Mouse (Mus musculus) erythroid progenitor cell, adult 5-6 weeks (primary cell): ENCODE measurements around the gene Chchd4. TPM values are rescaled to one million over a fixed set of nuclear protein-coding genes. Genes with fewer than 3 reads are reported as not detected.
A peak's percentile ranks its signal among the peaks of the same experiment; 100 is the strongest.
"Not testable (repeated sequence)": the region's sequence is repeated elsewhere in the genome, so short reads cannot be mapped to it uniquely, and the experiment has no call there.

Source experiments
- ATAC-seq: replicated peaks from 2 replicates; pipeline ENCODE4 v1.8.0; 2016; ENCODE audit warnings: moderate number of reproducible peaks, mild to moderate bottlenecking, moderate TSS enrichment, inconsistent platforms; ENCODE audit not compliant: poor library complexity, low FRiP score, severe bottlenecking
- total RNA-seq, 2 experiments: library from RNA; stranded (forward) in 1 of 2; stranded (reverse) in 1 of 2; fragments of 150-400 nt in 1 of 2; fragments of 186-747, 209-891 nt in 1 of 2; gene quantifications; 2 replicates each; pipeline versions ENCODE4 v1.2.3 to v1.2.4; 2015 to 2017; ENCODE audit warnings: low replicate concordance in 2 of 2

Gene Chchd4
- total RNA-seq, 2 experiments from 2014 or later: 2.9 to 3.0 TPM

DNA sequence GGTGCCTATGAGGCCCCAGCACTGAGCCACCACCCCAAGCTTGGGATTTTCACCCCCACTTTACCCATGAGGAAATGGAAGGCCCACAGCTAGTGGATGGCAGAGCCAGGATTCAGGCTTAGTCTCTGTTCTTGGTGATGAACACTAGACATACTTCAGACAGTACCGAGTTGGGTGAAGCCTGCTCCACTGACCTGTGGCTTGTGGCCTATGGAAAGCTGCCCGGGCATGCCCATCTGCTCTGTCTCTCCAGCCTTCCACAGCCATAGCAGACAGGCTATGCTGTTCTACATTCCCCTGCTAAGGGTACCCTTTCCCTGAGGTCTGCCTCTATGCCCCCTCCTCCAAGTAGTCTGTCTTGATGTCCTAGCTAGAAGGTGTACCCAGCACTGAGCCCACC, 3.2 kb upstream of the Chchd4 start:
- ATAC-seq: no peak

DNA sequence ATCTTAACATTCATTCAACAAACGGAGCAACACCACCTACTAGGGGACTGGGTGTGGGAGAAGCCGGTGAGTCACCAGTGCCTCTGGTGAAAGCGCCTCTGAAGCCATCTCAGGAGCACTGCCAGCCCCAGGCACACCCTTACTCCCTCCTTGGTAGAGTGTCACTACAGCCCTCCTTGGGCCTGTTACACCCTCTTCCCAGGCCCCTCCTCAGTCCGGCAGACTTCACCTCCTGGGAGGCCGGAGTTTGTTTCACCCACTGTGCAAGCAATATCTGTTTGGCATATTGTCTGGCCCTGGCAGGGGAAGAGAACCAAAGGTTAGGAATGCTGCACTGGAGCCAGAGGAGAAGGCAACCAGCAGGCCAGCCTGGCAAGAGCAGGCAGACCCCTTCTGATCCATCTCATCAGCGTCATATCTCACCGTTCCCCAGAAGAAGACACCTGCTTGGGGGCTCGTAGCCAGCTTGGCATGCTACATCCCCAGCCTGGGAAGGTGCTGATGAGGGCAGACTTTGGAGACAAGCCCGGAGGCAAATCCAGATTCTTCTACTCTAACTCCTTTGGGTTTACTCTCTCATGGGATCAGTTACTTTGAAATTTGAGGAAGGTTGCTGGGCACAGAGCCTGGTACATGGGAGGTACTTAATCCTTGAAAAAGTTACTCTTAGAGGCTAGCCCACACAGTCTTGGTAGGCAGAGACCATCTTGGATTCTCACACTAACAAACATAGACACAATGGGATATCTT, 1.3 kb upstream of the Chchd4 start:
- no peak for ATAC-seq

GRCm38 (mm10) chr6:91473805-91474440, 577 bp upstream of the Chchd4 start:
- peak; percentile 40 for ATAC-seq

DNA sequence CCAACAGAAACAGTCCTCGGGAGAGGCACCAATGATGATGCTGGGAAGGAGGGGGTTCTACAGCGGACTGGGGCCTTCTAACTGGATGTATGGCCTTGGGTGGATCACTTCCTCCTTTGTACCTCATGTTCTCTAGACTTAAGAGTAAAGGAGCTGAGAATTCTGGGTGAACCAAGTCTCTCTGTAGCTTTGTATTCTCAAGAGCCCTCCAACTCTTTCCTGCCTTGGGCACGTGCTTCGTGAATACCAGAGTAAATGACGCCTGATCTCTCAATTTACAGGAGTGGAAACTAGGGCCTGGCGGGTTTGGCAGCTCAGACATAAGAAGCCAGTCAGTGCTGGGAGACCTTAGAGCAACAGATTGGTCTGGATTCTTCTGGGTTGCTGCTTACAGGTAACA, 1.0 kb downstream of the Chchd4 start:
- ATAC-seq: no peak

GRCm38 (mm10) chr6:91471427-91471826, 1.9 kb downstream of the Chchd4 start:
- not testable (repeated sequence) for ATAC-seq

DNA sequence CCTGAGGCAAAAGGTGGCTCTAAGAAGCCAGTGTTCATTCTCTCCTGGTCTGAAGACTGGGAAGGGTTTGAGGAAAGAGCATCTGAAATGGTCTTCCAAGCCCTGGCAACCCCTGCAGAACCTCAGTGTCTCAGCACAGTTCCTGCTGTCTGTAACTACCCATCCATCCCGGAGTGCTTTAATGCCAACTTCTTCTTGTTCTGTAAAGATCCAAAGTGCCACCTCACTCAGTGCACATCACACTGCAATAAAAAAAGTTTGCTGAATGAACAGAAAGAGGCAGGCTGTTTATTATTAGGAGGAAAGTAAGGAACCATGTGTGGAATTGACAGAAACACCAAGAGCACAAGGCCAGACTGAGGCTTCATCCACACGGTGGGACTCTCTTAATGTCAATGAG, 2.6 kb downstream of the Chchd4 start:
- ATAC-seq: no peak

DNA sequence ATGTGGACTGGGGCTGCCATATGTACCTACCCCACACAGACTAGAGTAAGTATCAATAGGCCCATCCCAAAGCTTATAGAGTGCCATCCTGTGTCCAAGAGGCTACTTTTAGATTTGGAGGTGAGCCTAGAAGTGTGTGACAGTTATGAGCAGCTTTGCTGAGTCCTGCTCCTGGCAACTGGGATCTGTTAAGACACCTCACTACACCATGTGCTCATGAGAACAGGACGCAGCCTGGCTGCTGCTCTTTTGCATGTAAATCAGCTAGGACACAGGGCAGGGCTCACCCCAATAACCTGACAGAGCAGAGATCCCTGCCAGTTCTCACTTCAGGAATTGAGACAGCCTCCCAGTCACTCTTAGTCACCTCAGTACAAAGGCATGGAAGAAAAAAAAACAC, 6.2 kb downstream of the Chchd4 start:
- ATAC-seq: no peak

DNA sequence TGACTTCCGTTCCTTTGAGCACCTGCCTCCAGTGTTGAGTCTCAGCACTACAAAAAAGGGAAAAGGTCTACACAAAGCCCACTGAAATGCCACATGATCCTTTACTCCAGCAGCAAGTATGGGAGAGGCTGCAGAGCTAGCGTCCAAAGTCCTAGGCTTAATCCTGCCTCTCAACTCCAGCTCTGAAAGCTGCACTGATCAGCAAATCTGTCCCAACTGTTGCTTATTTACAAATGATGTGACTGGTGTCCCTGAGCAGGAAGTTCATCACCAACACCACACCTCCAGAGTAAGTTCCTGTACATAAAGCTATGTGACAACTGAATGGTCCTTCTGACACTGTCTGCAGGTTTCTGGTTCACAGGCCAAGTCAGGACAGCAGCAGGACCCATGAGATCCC, 7.6 kb downstream of the Chchd4 start:
- no peak for ATAC-seq

DNA sequence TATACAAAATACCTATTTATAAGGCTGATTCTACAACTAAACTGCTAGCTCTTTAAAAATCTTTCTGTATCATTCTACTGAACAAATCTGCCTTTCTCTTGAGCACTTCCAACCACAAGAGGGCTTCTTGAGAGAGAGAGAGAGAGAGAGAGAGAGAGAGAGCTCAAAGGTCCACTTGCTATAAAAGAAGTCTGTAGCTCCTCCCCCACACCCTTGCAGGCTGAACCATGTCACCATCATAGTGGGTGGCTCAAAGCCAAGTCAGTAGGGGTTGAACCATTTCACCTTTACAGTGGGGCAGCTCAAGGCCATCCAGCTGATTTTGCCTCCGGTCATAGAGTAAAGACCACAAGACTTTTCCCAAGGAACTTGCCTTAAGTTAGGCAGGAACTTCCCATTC, 13.9 kb downstream of the Chchd4 start:
- 0 out of 2 replicates have a peak, but pooled peaks have one; percentile 19 for ATAC-seq

DNA sequence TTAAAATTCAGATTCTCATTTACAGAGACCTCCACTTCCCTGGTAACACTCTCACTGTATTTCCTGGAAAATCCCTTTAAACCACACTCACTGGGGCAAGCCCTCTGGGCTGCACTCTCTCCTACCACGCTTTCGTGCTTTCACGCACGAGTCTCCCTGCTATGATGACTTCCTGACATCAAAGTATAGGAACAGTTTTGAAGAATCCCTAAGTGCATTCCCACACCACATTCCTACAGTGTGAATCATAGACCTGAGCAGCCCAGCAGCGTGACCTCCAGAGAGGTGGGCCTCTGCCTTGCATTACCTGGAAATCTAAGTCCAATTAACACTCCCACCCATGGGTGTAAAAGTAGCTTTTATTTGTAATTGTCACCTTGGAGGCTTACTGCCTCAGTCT, 18.8 kb downstream of the Chchd4 start:
- ATAC-seq: no peak

DNA sequence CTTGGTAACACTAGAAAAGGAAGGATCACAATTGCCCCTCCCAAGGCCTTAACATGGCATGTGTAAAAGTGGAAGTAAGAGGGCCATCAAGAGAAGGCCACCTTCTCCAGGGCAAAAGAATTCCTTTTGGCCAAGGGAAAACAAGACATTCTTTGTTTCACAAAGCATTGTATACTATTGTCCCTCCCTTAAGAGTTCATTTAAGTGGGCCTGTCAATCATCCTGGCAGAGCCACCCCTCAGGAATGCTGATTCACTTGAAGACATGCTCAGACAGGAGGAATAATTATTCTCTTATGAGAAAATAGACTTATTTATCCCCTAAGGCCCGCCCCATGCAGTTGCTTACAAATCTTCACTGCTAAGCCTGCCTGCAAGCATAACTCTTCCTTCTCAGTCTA, 21.3 kb downstream of the Chchd4 start:
- ATAC-seq: no peak

DNA sequence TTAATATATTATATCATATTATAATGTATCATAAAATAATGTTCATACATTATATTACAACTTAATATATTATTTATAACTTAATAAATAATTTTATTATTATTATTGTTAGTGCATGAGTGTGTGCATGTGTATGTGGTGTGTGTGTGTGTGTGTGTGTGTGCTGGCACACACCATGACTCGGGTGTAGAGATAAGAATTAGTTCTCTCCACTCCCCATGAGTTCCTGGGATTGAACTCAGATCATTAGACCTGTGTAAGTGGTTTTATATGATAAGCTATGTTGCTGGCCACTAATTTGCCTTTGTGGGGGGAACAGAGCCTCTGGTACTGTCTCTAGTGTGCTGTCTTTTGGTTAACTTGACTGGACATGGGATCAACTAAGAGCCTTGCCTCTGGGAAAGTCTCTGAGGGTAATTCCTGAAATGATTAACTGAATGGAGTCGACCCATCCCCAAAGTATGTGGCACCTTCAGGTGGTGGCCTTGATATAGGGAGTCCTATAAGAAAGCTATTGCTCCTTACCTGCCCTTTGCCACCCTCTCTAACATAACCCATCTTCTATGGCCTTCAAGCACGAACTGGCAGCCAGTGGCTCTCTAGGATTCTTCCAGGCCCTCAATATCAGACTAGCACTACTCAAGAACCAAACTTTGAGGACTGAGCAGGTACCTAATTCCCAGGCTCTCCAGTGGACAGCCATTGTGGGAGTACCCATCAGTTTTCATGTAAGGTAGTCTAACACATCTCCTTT, 23.7 kb downstream of the Chchd4 start:
- ATAC-seq: no peak

- no peak for ATAC-seq
Measured at GRCm38 (mm10) chr6:91445316-91445715, 28.0 kb downstream of the Chchd4 start.

DNA sequence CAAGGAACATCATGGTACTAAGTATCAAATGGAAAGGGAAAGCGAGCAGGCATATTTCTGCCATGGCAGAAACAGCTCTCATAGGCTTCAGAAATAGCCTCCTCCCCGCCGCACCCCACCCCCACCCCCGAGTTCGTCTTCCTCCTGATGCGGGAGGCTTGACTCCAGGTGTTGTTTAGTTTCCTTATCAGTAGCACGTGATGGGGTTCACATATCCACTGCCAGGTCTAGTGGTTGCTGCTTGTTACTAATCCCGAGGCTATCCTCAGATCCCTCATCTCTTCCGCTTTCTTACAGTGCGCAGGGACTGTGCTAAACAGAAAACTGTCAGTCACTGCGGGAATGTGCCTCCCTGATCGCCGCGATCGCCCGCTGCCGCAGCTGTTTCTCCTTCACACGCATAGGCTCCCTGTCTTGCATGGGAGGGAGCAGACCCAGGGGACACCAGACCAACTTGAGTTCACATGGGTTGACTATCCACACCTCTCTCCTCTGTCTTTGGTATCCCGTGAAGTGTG, 32.1 kb downstream of the Chchd4 start:
- peak; percentile 37 for ATAC-seq

DNA sequence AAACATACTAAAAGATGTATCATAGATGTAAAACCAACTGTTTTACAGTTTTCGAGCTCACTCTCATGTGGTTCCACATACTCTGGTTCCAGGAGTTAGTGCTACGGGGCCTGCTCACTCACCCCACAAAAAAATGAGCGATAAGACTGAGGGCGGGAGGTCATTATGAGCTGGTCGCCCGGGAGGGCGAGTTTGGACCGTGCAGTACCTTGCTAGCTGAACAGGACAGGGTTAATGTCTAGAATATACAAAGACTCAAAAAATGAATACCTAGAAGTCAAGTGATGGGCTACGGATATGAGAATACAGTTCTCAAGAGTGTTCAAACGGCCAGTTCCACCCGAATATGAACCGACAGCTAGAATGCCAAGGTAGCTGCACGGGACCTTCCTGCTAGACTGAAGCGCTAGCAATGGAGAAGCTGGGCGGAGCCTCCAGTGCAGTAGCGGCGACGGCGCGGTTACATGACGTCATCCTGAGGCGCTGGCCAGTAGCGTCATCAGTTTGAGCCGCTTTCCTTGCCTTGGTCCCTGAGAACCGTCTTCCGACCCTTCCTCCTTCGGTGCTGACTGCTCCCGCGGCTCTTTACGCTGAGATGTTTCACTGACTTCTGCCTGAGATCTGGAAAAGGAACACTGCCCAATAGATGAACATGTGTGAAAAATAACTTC, 32.7 kb downstream of the Chchd4 start:
- ATAC-seq: peak; percentile 93

- no peak for ATAC-seq
Measured at GRCm38 (mm10) chr6:91424151-91424550, 49.2 kb downstream of the Chchd4 start.

- no peak for ATAC-seq
Measured at GRCm38 (mm10) chr6:91421629-91422028, 51.7 kb downstream of the Chchd4 start.

- no peak for ATAC-seq
Measured at GRCm38 (mm10) chr6:91417291-91417845, 56.0 kb downstream of the Chchd4 start.

GRCm38 (mm10) chr6:91416146-91416545, 57.2 kb downstream of the Chchd4 start:
- no peak for ATAC-seq

GRCm38 (mm10) chr6:91414890-91415289, 58.5 kb downstream of the Chchd4 start:
- ATAC-seq: no peak
